Mouse (Mus musculus): ENCODE data around the gene Ccdc40.
"Not testable (repeated sequence)": the region's sequence is repeated elsewhere in the genome, so short reads cannot be mapped to it uniquely, and the experiment has no call there.

Gene Ccdc40

GRCm38 (mm10) chr11:119237007-119237406, 8.6 kb downstream of the Ccdc40 start:
- no peak for DNase-seq (ENCODE audit: low read depth, low spot score)

- DNase-seq (ENCODE audit: low read depth, low spot score) = peak; percentile 54
Measured at GRCm38 (mm10) chr11:119237568-119238304, 9.4 kb downstream of the Ccdc40 start.

- peak; percentile 86 for DNase-seq (ENCODE audit: low read depth, low spot score)
Measured at GRCm38 (mm10) chr11:119238305-119238721, 9.9 kb downstream of the Ccdc40 start.

GRCm38 (mm10) chr11:119239480-119239879, 11.1 kb downstream of the Ccdc40 start:
- peak; percentile 95 for DNase-seq (ENCODE audit: low read depth, low spot score)

GRCm38 (mm10) chr11:119245543-119245942, 17.2 kb downstream of the Ccdc40 start:
- not testable (repeated sequence) for DNase-seq (ENCODE audit: low read depth, low spot score)

- DNase-seq (ENCODE audit: low read depth, low spot score) = peak; percentile 78
Measured at GRCm38 (mm10) chr11:119249011-119249410, 20.6 kb downstream of the Ccdc40 start.

GRCm38 (mm10) chr11:119250998-119251397, 22.6 kb downstream of the Ccdc40 start:
- peak; percentile 40 for DNase-seq (ENCODE audit: low read depth, low spot score)

GRCm38 (mm10) chr11:119252854-119253541, 24.6 kb downstream of the Ccdc40 start:
- peak; percentile 70 for DNase-seq (ENCODE audit: low read depth, low spot score)

- not testable (repeated sequence) for DNase-seq (ENCODE audit: low read depth, low spot score)
Measured at GRCm38 (mm10) chr11:119256557-119256956, 28.2 kb downstream of the Ccdc40 start.

- no peak for DNase-seq (ENCODE audit: low read depth, low spot score)
Measured at GRCm38 (mm10) chr11:119258216-119258571, 29.8 kb downstream of the Ccdc40 start.

- peak; percentile 86 for DNase-seq (ENCODE audit: low read depth, low spot score)
Measured at GRCm38 (mm10) chr11:119258572-119259322, 30.4 kb downstream of the Ccdc40 start.

- no peak for DNase-seq (ENCODE audit: low read depth, low spot score)
Measured at GRCm38 (mm10) chr11:119259977-119260376, 31.6 kb downstream of the Ccdc40 start.

- DNase-seq (ENCODE audit: low read depth, low spot score) = peak; percentile 51
Measured at GRCm38 (mm10) chr11:119264413-119264812, 36.0 kb downstream of the Ccdc40 start.

GRCm38 (mm10) chr11:119265811-119266210, 37.4 kb downstream of the Ccdc40 start:
- peak; percentile 52 for DNase-seq (ENCODE audit: low read depth, low spot score)

GRCm38 (mm10) chr11:119267241-119267674, 38.9 kb downstream of the Ccdc40 start:
- no peak for DNase-seq (ENCODE audit: low read depth, low spot score)

GRCm38 (mm10) chr11:119267768-119268556, 39.6 kb downstream of the Ccdc40 start, which contains the start of gene Gaa:
TSS of gene Gaa (plus strand) at chr11:119267887.
- DNase-seq (ENCODE audit: low read depth, low spot score) = peak; percentile 96

- peak; percentile 43 for DNase-seq (ENCODE audit: low read depth, low spot score)
Measured at GRCm38 (mm10) chr11:119268557-119269195, 40.3 kb downstream of the Ccdc40 start.

GRCm38 (mm10) chr11:119272492-119272891, 44.1 kb downstream of the Ccdc40 start:
- not testable (repeated sequence) for DNase-seq (ENCODE audit: low read depth, low spot score)

- peak; percentile 77 for DNase-seq (ENCODE audit: low read depth, low spot score)
Measured at GRCm38 (mm10) chr11:119273186-119273930, 45.0 kb downstream of the Ccdc40 start.

GRCm38 (mm10) chr11:119281030-119281429, 52.7 kb downstream of the Ccdc40 start:
- no peak for DNase-seq (ENCODE audit: low read depth, low spot score)

Measured in ZHBTc4 (cell line).